In the genomic region with DNA sequence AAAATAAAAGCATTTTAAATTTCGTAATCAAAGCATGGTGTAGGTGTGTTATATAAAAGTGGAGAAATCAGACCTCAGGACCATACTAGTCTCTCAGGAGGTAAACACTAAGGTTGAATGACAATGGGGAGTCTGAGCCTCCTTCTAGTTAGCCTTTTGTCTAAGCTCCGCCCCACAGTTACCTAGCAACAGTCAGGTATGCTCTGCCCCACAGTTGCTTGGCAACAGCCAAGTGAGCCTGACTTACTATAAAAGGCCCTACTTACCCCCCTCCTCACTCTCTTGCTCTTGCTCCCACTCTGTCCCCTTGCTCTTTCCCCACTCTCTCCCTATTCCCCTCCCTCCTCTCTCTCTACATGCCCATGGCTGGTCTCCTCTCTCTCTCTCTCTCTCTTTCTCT, we compare ENCODE assay signal across 12 mouse cellular contexts. TPM values are rescaled to one million over a fixed set of nuclear protein-coding genes. Genes with fewer than 3 reads are reported as not detected.
DNase-seq lines count a peak whose midpoint lies in the region; ATAC-seq and TF ChIP-seq lines count a peak whose summit lies in the region.
"Had no signal": no experiment of that assay in that cellular context is flagged by ENCODE, and none has a peak within 500 bp of the region (broad histone marks: within the 10 kb centered on the region; RNA-seq: fewer than 3 reads in every experiment).

No protein-coding gene starts in this region.

- H3K27ac ChIP-seq in intestine, embryonic 15.5 days, result no peak overlapping the region
- H3K27ac ChIP-seq in intestine, postnatal 0 days (ENCODE audit: low read depth, low read length), result no peak overlapping the region
- 0 out of 2 replicates have a peak overlapping the region, but pooled peaks have one; percentile 32 for H3K27ac ChIP-seq in hindbrain, embryonic 14.5 days
- no peak overlapping the region for H3K27ac ChIP-seq in midbrain, postnatal 0 days (ENCODE audit: low read depth, low read length)

- H3K4me1 ChIP-seq in intestine, embryonic 15.5 days (replicated peaks), result no peaks in the 10 kb centered on the region
- no peaks in the 10 kb centered on the region for H3K4me1 ChIP-seq in intestine, postnatal 0 days (replicated peaks; ENCODE audit: control insufficient read depth, insufficient read depth, low read length)
- H3K4me1 ChIP-seq in hindbrain, embryonic 14.5 days (replicated peaks; ENCODE audit: control insufficient read depth, insufficient read depth, low read length), result peaks cover 8% of the 10 kb centered on the region
- H3K4me1 ChIP-seq in midbrain, postnatal 0 days (ENCODE audit: insufficient read depth, low read length), result no peaks in the 10 kb centered on the region

- peak; percentile 88 for DNase-seq in embryo, embryonic 10.5 days (ENCODE audit: low spot score)
- peak; percentile 64 for DNase-seq in hindbrain, embryonic 14.5 days (ENCODE audit: low spot score)
- peak; percentile 82 for DNase-seq in midbrain, postnatal 0 days (ENCODE audit: low spot score)
- no peak for DNase-seq in layer of hippocampus, postnatal 36 days
- DNase-seq in adrenal gland, adult 18-20 months (ENCODE audit: low spot score in 2 of 2), result no peak
- DNase-seq in layer of hippocampus, adult 18-20 months (ENCODE audit: low spot score in 2 of 2), result no peak
- DNase-seq: cerebellum, adult 18-20 months; layer of hippocampus, adult 9-11 months; right cerebral cortex, adult 18-20 months had no signal

- H3K4me3 ChIP-seq in intestine, embryonic 15.5 days (replicated peaks), result no peak overlapping the region
- H3K4me3 ChIP-seq in intestine, postnatal 0 days (ENCODE audit: low read depth, low read length), result no peak overlapping the region
- H3K4me3 ChIP-seq in hindbrain, embryonic 14.5 days (replicated peaks; ENCODE audit: low read length), result no peak overlapping the region
- H3K4me3 ChIP-seq in midbrain, postnatal 0 days (ENCODE audit: low read depth, low read length), result no peak overlapping the region

- H3K36me3 ChIP-seq in intestine, embryonic 15.5 days, result peaks cover 14% of the 10 kb centered on the region
- H3K36me3 ChIP-seq in intestine, postnatal 0 days (ENCODE audit: control insufficient read depth, insufficient read depth), result peaks cover 24% of the 10 kb centered on the region
- peaks cover 36% of the 10 kb centered on the region for H3K36me3 ChIP-seq in hindbrain, embryonic 14.5 days (replicated peaks; ENCODE audit: control insufficient read depth, insufficient read depth)
- peaks cover 15% of the 10 kb centered on the region for H3K36me3 ChIP-seq in midbrain, postnatal 0 days (ENCODE audit: insufficient read depth, low read length)

- no peak overlapping the region for H3K9ac ChIP-seq in intestine, embryonic 15.5 days
- H3K9ac ChIP-seq in intestine, postnatal 0 days (ENCODE audit: low read depth, low read length), result no peak overlapping the region
- H3K9ac ChIP-seq in hindbrain, embryonic 14.5 days, result no peak overlapping the region
- no peak overlapping the region for H3K9ac ChIP-seq in midbrain, postnatal 0 days (replicated peaks; ENCODE audit: low read length, poor library complexity, severe bottlenecking)

- H3K9me3 ChIP-seq in intestine, embryonic 15.5 days, result peaks cover 6% of the 10 kb centered on the region
- peaks cover 25% of the 10 kb centered on the region for H3K9me3 ChIP-seq in intestine, postnatal 0 days (ENCODE audit: control insufficient read depth)
- peaks cover 47% of the 10 kb centered on the region for H3K9me3 ChIP-seq in hindbrain, embryonic 14.5 days (ENCODE audit: control insufficient read depth, low read length)
- peaks cover 18% of the 10 kb centered on the region for H3K9me3 ChIP-seq in midbrain, postnatal 0 days (ENCODE audit: low read length)

- TF ChIP-seq CTCF in intestine, postnatal 0 days (IDR thresholded peaks at IDR 0.05; ENCODE audit: low read depth), result no peak
- no peak for TF ChIP-seq CTCF in midbrain, postnatal 0 days (IDR thresholded peaks at IDR 0.05)

- 28% methylated on average over 2 of the region's 2 CpGs for WGBS in intestine, embryonic 15.5 days
- WGBS in intestine, postnatal 0 days, result 24% methylated on average over 2 of the region's 2 CpGs
- 2% methylated on average over 2 of the region's 2 CpGs for WGBS in hindbrain, embryonic 14.5 days
- 14% methylated on average over 2 of the region's 2 CpGs for WGBS in midbrain, postnatal 0 days

- ATAC-seq in intestine, embryonic 15.5 days, result 0 out of 2 replicates have a peak, but pooled peaks have one; percentile 10
- ATAC-seq in intestine, postnatal 0 days, result no peak
- peak; percentile 95 for ATAC-seq in hindbrain, embryonic 14.5 days (ENCODE audit: low FRiP score)
- peak; percentile 95 for ATAC-seq in midbrain, postnatal 0 days (ENCODE audit: low FRiP score)
- ATAC-seq: Patski had no signal

- no peak overlapping the region for H3K4me2 ChIP-seq in intestine, embryonic 15.5 days (replicated peaks)
- no peak overlapping the region for H3K4me2 ChIP-seq in intestine, postnatal 0 days (replicated peaks; ENCODE audit: low read depth)
- H3K4me2 ChIP-seq in hindbrain, embryonic 14.5 days (replicated peaks), result no peak overlapping the region
- H3K4me2 ChIP-seq in midbrain, postnatal 0 days (ENCODE audit: low read depth, low read length, poor library complexity, severe bottlenecking), result no peak overlapping the region

- no peaks in the 10 kb centered on the region for H3K27me3 ChIP-seq in intestine, embryonic 15.5 days (replicated peaks)
- no peaks in the 10 kb centered on the region for H3K27me3 ChIP-seq in intestine, postnatal 0 days (replicated peaks; ENCODE audit: control insufficient read depth, insufficient read depth, low read length)
- no peaks in the 10 kb centered on the region for H3K27me3 ChIP-seq in hindbrain, embryonic 14.5 days (ENCODE audit: control insufficient read depth, insufficient read depth, low read length)
- H3K27me3 ChIP-seq in midbrain, postnatal 0 days (ENCODE audit: insufficient read depth, low read length), result no peaks in the 10 kb centered on the region
- H3K27me3 ChIP-seq: Patski had no signal

RNA-seq across cellular contexts. Expression of gene 2010315B03Rik, which starts 44.6 kb away (rescaled TPM):
- 14.5 and 15.3 TPM in 2 replicates for polyA plus RNA-seq in intestine, embryonic 15.5 days (2015; fragmentation: Nextera tagmentation; extraction: Ambion mirVana)
- polyA plus RNA-seq in intestine, postnatal 0 days (2015; fragmentation: Nextera tagmentation; extraction: Ambion mirVana), result 18.5 and 19.8 TPM in 2 replicates
- polyA plus RNA-seq in hindbrain, embryonic 14.5 days (2014; fragmentation: Nextera tagmentation; extraction: Ambion mirVana), result 6.4 and 10.7 TPM in 2 replicates
- 9.7 and 17.3 TPM in 2 replicates for total RNA-seq in midbrain, postnatal 0 days (2014; rRNA removed)
- 13.1 and 13.6 TPM in 2 replicates for polyA plus RNA-seq in midbrain, postnatal 0 days (2015; fragmentation: Nextera tagmentation; extraction: Ambion mirVana)
- 10 to 100 TPM; 18.3 to 19.9 TPM for total RNA-seq in layer of hippocampus, postnatal 36 days (2021)
- 10 to 100 TPM; 15.2 to 15.9 TPM for total RNA-seq in adrenal gland, adult 18-20 months (2021)
- total RNA-seq in layer of hippocampus, adult 18-20 months (2021), result 10 to 100 TPM; 18.2 to 18.3 TPM

Comparison
In these comparisons a context has a peak if more than half of its experiments do, and no peak if none do; other contexts are left out.
1. DNase-seq: peak in embryo, embryonic 10.5 days (single experiment), hindbrain, embryonic 14.5 days (single experiment) and midbrain, postnatal 0 days (single experiment); none in layer of hippocampus, postnatal 36 days (0 of 2), adrenal gland, adult 18-20 months (0 of 2) and layer of hippocampus, adult 18-20 months (0 of 2).